Mouse (Mus musculus): ENCODE results near the gene D10Wsu102e.

DNA sequence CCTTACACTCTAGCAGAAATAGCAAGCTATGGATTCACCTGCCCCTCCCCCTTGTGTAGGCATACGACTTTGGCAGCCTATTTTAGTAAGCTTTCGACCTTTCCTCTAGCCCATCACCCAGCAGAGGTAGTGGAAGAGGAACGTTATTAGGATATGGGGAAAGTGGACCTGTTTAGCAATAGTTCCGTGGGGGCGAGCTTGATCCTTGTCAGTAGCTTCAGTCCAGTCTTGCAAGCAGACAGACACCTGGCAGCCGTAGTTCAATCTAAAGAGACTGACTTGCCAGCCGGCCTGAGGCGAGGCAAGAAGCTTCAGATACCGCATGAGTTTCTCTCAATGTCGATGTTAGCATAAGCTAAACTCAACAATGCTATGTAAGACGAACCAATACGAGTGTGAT lies 3.6 kb upstream of the D10Wsu102e start:
- no peak for TF ChIP-seq GATA1 (IDR thresholded peaks at IDR 0.05; ENCODE audit: low read length)
- no peak for TF ChIP-seq TAL1 (IDR thresholded peaks at IDR 0.05; ENCODE audit: low read length)
